Mouse (Mus musculus) kidney, adult 8-10 months (tissue): ENCODE measurements around the gene Camsap2.

ENCODE experiments used
- DNase-seq, 2 experiments: peaks; one replicate each; pipeline ENCODE4 v3.0.0; 2022

The Camsap2 gene

GRCm38 (mm10) chr1:136255174-136255573 is 90.7 kb downstream of the Camsap2 start:
- DNase-seq = no peak

GRCm38 (mm10) chr1:136254503-136255065 is 91.3 kb downstream of the Camsap2 start:
- no peak for DNase-seq

GRCm38 (mm10) chr1:136253472-136253871 is 92.4 kb downstream of the Camsap2 start:
- DNase-seq = no peak

GRCm38 (mm10) chr1:136249662-136250061 is 96.2 kb downstream of the Camsap2 start:
- no peak for DNase-seq

- DNase-seq = no peak
These were observed 98.5 kb downstream of the Camsap2 start for GRCm38 (mm10) chr1:136247393-136247792.

GRCm38 (mm10) chr1:136244469-136244868 is 101.4 kb downstream of the Camsap2 start:
- DNase-seq = no peak

- DNase-seq = no peak
These were observed 104.1 kb downstream of the Camsap2 start for GRCm38 (mm10) chr1:136241801-136242200.

- DNase-seq = no peak
These were observed 107.4 kb downstream of the Camsap2 start for GRCm38 (mm10) chr1:136238495-136238894.

- no peak for DNase-seq
These were observed 111.3 kb downstream of the Camsap2 start for GRCm38 (mm10) chr1:136234595-136235092.

GRCm38 (mm10) chr1:136233892-136234594 is 111.9 kb downstream of the Camsap2 start, which contains the start of gene Inava:
Inava (minus strand) TSS chr1:136234264.
- no peak for DNase-seq

GRCm38 (mm10) chr1:136232986-136233790 is 112.7 kb downstream of the Camsap2 start:
- no peak for DNase-seq

- DNase-seq = no peak
These were observed 113.5 kb downstream of the Camsap2 start for GRCm38 (mm10) chr1:136232285-136232926.

- no peak for DNase-seq
These were observed 114.3 kb downstream of the Camsap2 start for GRCm38 (mm10) chr1:136231596-136231995.

GRCm38 (mm10) chr1:136230201-136230600 is 115.7 kb downstream of the Camsap2 start:
- peak; percentile 71 to 77 for DNase-seq

GRCm38 (mm10) chr1:136229040-136229373 is 116.9 kb downstream of the Camsap2 start:
- DNase-seq = peak; percentile 74 to 78

GRCm38 (mm10) chr1:136228328-136229039 is 117.4 kb downstream of the Camsap2 start:
- peak; percentile 80 to 85 for DNase-seq

- DNase-seq = peak; percentile 91 to 95
These were observed 118.0 kb downstream of the Camsap2 start for GRCm38 (mm10) chr1:136227870-136228269.

GRCm38 (mm10) chr1:136226626-136227025 is 119.3 kb downstream of the Camsap2 start:
- DNase-seq = no peak

- no peak for DNase-seq
These were observed 120.1 kb downstream of the Camsap2 start for GRCm38 (mm10) chr1:136225846-136226245.

GRCm38 (mm10) chr1:136223758-136224342 is 122.1 kb downstream of the Camsap2 start:
- no peak for DNase-seq

- no peak for DNase-seq
These were observed 123.5 kb downstream of the Camsap2 start for GRCm38 (mm10) chr1:136222386-136222785.
